30 mouse cellular contexts compared by ENCODE assay signal in genomic region chr5:121438756-121439155, GRCm38 (mm10). TPM values are rescaled to one million over a fixed set of nuclear protein-coding genes. Genes with fewer than 3 reads are reported as not detected.
DNase-seq lines count a peak whose midpoint lies in the region; ATAC-seq and TF ChIP-seq lines count a peak whose summit lies in the region.
"Had no signal": no experiment of that assay in that cellular context is flagged by ENCODE, and none has a peak within 500 bp of the region (broad histone marks: within the 10 kb centered on the region; RNA-seq: fewer than 3 reads in every experiment).

No protein-coding gene starts in this region.

- H3K27me3 ChIP-seq in CH12.LX (replicated peaks), result no peaks in the 10 kb centered on the region
- H3K27me3 ChIP-seq: embryonic facial prominence, embryonic 13.5 days; forebrain, embryonic 13.5 days; heart, embryonic 13.5 days; Patski had no signal

- H3K36me3 ChIP-seq in CH12.LX (replicated peaks in 1 of 2; ENCODE audit: control insufficient read depth in 1 of 2, insufficient read depth in 1 of 2, low read length in 1 of 2) (peaks cover 74 to 95% of the 10 kb centered on the region in 2 experiments), ES-E14 (ENCODE audit: control insufficient read depth, insufficient read depth, low read length, poor library complexity, severe bottlenecking) (peaks cover 67% of the 10 kb centered on the region)

- H3K9ac ChIP-seq in CH12.LX (ENCODE audit: insufficient read depth, low read depth), result no peak overlapping the region
- H3K9ac ChIP-seq in ES-E14 (ENCODE audit: insufficient read depth, low read depth, low read length, poor library complexity, severe bottlenecking), result no peak overlapping the region
- H3K9ac ChIP-seq: embryonic facial prominence, embryonic 13.5 days; forebrain, embryonic 13.5 days; heart, embryonic 13.5 days; hindbrain, embryonic 14.5 days had no signal

- H3K9me3 ChIP-seq in CH12.LX (replicated peaks; ENCODE audit: low read length), result no peaks in the 10 kb centered on the region
- no peaks in the 10 kb centered on the region for H3K9me3 ChIP-seq in ES-E14 (ENCODE audit: control insufficient read depth, insufficient read depth, low read depth, low read length)
- H3K9me3 ChIP-seq: embryonic facial prominence, embryonic 10.5 days; embryonic facial prominence, embryonic 13.5 days; forebrain, embryonic 10.5 days; forebrain, embryonic 13.5 days; G1E; heart, embryonic 10.5 days; heart, embryonic 13.5 days had no signal

- intact Hi-C loops in left cerebral cortex, postnatal 10 days (cut with DNase I), result loop anchor here (10.0 kb wide), 1 partner anchor 114 kb away; no protein-coding TSS in a partner anchor

- H3K4me1 ChIP-seq in CH12.LX (ENCODE audit: control insufficient read depth in 1 of 2, insufficient read depth in 2 of 2) (peaks cover 4 to 43% of the 10 kb centered on the region in 2 experiments), ES-E14 (ENCODE audit: control insufficient read depth in 2 of 2, insufficient read depth in 2 of 2, low read length in 2 of 2, poor library complexity in 1 of 2) (peaks cover 0 to 3% of the 10 kb centered on the region in 2 experiments; a peak in 1 of 4 replicates)
- peaks cover 18% of the 10 kb centered on the region for H3K4me1 ChIP-seq in bone marrow macrophage, adult 2 months (ENCODE audit: control insufficient read depth, insufficient read depth, low read length)
- H3K4me1 ChIP-seq: embryonic facial prominence, embryonic 10.5 days; embryonic facial prominence, embryonic 13.5 days; forebrain, embryonic 10.5 days; forebrain, embryonic 13.5 days; heart, embryonic 10.5 days; heart, embryonic 13.5 days had no signal

- no peak for DNase-seq in layer of hippocampus, adult 2 months (ENCODE audit: low spot score in 2 of 2)
- DNase-seq in layer of hippocampus, adult 18-20 months (ENCODE audit: low spot score in 2 of 2), result no peak
- DNase-seq in CH12.LX (ENCODE audit: extremely low read depth), result no peak
- no peak for DNase-seq in ES-E14 (ENCODE audit: low read depth, low spot score)
- no peak for DNase-seq in natural killer cell, adult 2 months (ENCODE audit: low spot score in 2 of 2)
- DNase-seq in left cerebral cortex, postnatal 10 days (ENCODE audit: extremely low spot score in 1 of 2, low spot score in 2 of 2), result no peak
- DNase-seq: B cell, adult 2 months; cerebellum, adult 11-12 months; cerebellum, adult 8-10 months; cerebellum, postnatal 36 days; embryo, embryonic 11 days; gastrocnemius, postnatal 10 days; gastrocnemius, postnatal 36 days; heart, postnatal 4 days had no signal

- TF ChIP-seq POLR2A in CH12.LX (IDR thresholded peaks at IDR 0.05; ENCODE audit: low read depth, low read length), result no peak
- TF ChIP-seq POLR2A in bone marrow macrophage, adult 2 months (IDR thresholded peaks at IDR 0.05; ENCODE audit: borderline replicate concordance, low read depth, low read length), result no peak

- TF ChIP-seq RAD21 in CH12.LX (IDR thresholded peaks at IDR 0.05; ENCODE audit: low read depth, low read length), result no peak

- TF ChIP-seq CTCF in layer of hippocampus, adult 2 months (conservative IDR thresholded peaks at IDR 0.05), result no peak
- TF ChIP-seq CTCF in CH12.LX (conservative IDR thresholded peaks at IDR 0.05 in 1 of 2, IDR thresholded peaks at IDR 0.05 in 1 of 2; ENCODE audit: low read depth in 2 of 2, low read length in 2 of 2), result no peak
- no peak for TF ChIP-seq CTCF in bone marrow macrophage, adult 2 months (IDR thresholded peaks at IDR 0.05; ENCODE audit: low read depth, low read length)

- in situ Hi-C loops in CH12.LX (cut with MboI; ENCODE audit: low pct_ligation_motif_present, low pct_unique_long_range_greater_than_20kb, low sequenced_read_pairs) (no loop called here), ES-E14 (cut with MboI; ENCODE audit: low sequenced_read_pairs in 2 of 2, unreplicated experiment in 2 of 2) (no loop called here)

- dilution Hi-C loops in CH12.LX (cut with MboI; ENCODE audit: extremely low pct_ligation_motif_present, extremely low pct_unique_long_range_greater_than_20kb, low sequenced_read_pairs), result no loop called here

- H3K79me2 ChIP-seq in CH12.LX (replicated peaks; ENCODE audit: control insufficient read depth, extremely low read depth, insufficient read depth, poor library complexity, severe bottlenecking), result no peaks in the 10 kb centered on the region

- no peak for ATAC-seq in megakaryocyte progenitor cell, adult 5-6 weeks (replicated peaks; ENCODE audit: poor library complexity)
- ATAC-seq: activated CD4-positive, CD25-positive, alpha-beta regulatory T cell, adult 4 months; forebrain, embryonic 13.5 days; forebrain, embryonic 16.5 days; hindbrain, postnatal 0 days; inflammation-experienced regulatory T-cells, adult 6 months; Patski had no signal

- peak overlapping the region; percentile 67; the same call in 1 of the 2 replicates for H3K27ac ChIP-seq in layer of hippocampus, adult 2 months
- peak overlapping the region; percentile 79 for H3K27ac ChIP-seq in CH12.LX (ENCODE audit: insufficient read depth, low read depth)
- peak overlapping the region; percentile 38 for H3K27ac ChIP-seq in ES-E14 (ENCODE audit: insufficient read depth, low read depth, low read length, poor library complexity, severe bottlenecking)
- peak overlapping the region; percentile 57 for H3K27ac ChIP-seq in bone marrow macrophage, adult 2 months (ENCODE audit: insufficient read depth, low read depth, low read length)
- H3K27ac ChIP-seq: embryonic facial prominence, embryonic 10.5 days; embryonic facial prominence, embryonic 13.5 days; forebrain, embryonic 10.5 days; forebrain, embryonic 13.5 days; heart, adult 2 months; heart, embryonic 10.5 days; heart, embryonic 13.5 days; hindbrain, embryonic 14.5 days; hindbrain, postnatal 0 days had no signal

- no peak for TF ChIP-seq EP300 in CH12.LX (IDR thresholded peaks at IDR 0.05; ENCODE audit: low read length)

- no peak overlapping the region for H3K4me2 ChIP-seq in CH12.LX (ENCODE audit: insufficient read depth, low read depth, poor library complexity, severe bottlenecking)
- H3K4me2 ChIP-seq: embryonic facial prominence, embryonic 13.5 days; forebrain, embryonic 13.5 days; heart, embryonic 13.5 days; hindbrain, embryonic 14.5 days had no signal

- no peak overlapping the region for H3K4me3 ChIP-seq in layer of hippocampus, adult 2 months
- no peak overlapping the region for H3K4me3 ChIP-seq in CH12.LX (replicated peaks in 1 of 3; ENCODE audit: low read depth in 2 of 3, low read length in 2 of 3, poor library complexity in 1 of 3)
- no peak overlapping the region for H3K4me3 ChIP-seq in ES-E14 (ENCODE audit: insufficient read depth in 1 of 2, low read depth in 1 of 2, low read length in 2 of 2, poor library complexity in 1 of 2, severe bottlenecking in 1 of 2)
- H3K4me3 ChIP-seq in bone marrow macrophage, adult 2 months (ENCODE audit: insufficient read depth, low read length), result no peak overlapping the region
- H3K4me3 ChIP-seq: embryonic facial prominence, embryonic 10.5 days; embryonic facial prominence, embryonic 13.5 days; forebrain, embryonic 10.5 days; forebrain, embryonic 13.5 days; heart, adult 2 months; heart, embryonic 10.5 days; heart, embryonic 13.5 days had no signal

TF ChIP-seq in ES-E14, 5 proteins besides CTCF, POLR2A, EP300 and RAD21 (continues in another document):
- no peak for TF ChIP-seq ZNF384 (IDR thresholded peaks at IDR 0.05; ENCODE audit: low read depth, low read length)

RNA-seq across cellular contexts. Expression of gene Tmem116, which starts 12.9 kb away (rescaled TPM):
- 1 to 10 TPM; 7.7 to 8.6 TPM for total RNA-seq in layer of hippocampus, adult 2 months (2021)
- total RNA-seq in layer of hippocampus, adult 18-20 months (2021), result 1 to 10 TPM; 8.4 to 8.9 TPM
- total RNA-seq in CH12.LX (2012; rRNA removed) (2.3 and 2.5 TPM in 2 replicates), CH12.LX (2014; rRNA removed) (0.97 and 1.3 TPM in 2 replicates), ES-E14 (2012; rRNA removed) (3.0 and 3.8 TPM in 2 replicates)
- polyA plus RNA-seq in CH12.LX (2012; ENCODE audit: insufficient read length, low read depth), result 2.5 and 3.2 TPM in 2 replicates
- 2.3 and 2.8 TPM in 2 replicates for polyA plus RNA-seq in bone marrow macrophage, adult 2 months (2012; ENCODE audit: insufficient read depth, insufficient read length, missing spikeins)
- total RNA-seq in megakaryocyte progenitor cell, adult 5-6 weeks (2015), result 0.34 TPM in 1 of 2 replicates, not detected in the other
- 0.34 and 0.42 TPM in 2 replicates for total RNA-seq in megakaryocyte progenitor cell, adult 5-6 weeks (2017)
- total RNA-seq in left cerebral cortex, postnatal 10 days (2021), result 1 to 10 TPM; 4.4 to 5.5 TPM

RNA-seq across cellular contexts. Expression of gene Erp29, which starts 13.6 kb away (rescaled TPM):
- 100 to 1,000 TPM; 127 to 144 TPM for total RNA-seq in layer of hippocampus, adult 2 months (2021)
- 100 to 1,000 TPM; 140 to 150 TPM for total RNA-seq in layer of hippocampus, adult 18-20 months (2021)
- total RNA-seq in CH12.LX (2012; rRNA removed), result 252 and 297 TPM in 2 replicates
- 204 and 243 TPM in 2 replicates for total RNA-seq in CH12.LX (2014; rRNA removed)
- polyA plus RNA-seq in CH12.LX (2012; ENCODE audit: insufficient read length, low read depth), result 258 and 286 TPM in 2 replicates
- 339 and 444 TPM in 2 replicates for total RNA-seq in ES-E14 (2012; rRNA removed)
- 365 and 401 TPM in 2 replicates for polyA plus RNA-seq in bone marrow macrophage, adult 2 months (2012; ENCODE audit: insufficient read depth, insufficient read length, missing spikeins)
- 225 and 238 TPM in 2 replicates for total RNA-seq in megakaryocyte progenitor cell, adult 5-6 weeks (2015)
- total RNA-seq in megakaryocyte progenitor cell, adult 5-6 weeks (2017), result 1,016 and 1,033 TPM in 2 replicates
- total RNA-seq in left cerebral cortex, postnatal 10 days (2021), result 100 to 1,000 TPM; 172 to 181 TPM

RNA-seq across cellular contexts. Expression of gene Naa25, which starts 41.0 kb away (rescaled TPM):
- 10 to 100 TPM; 37.2 to 40.9 TPM for total RNA-seq in layer of hippocampus, adult 2 months (2021)
- 10 to 100 TPM; 39.4 to 39.8 TPM for total RNA-seq in layer of hippocampus, adult 18-20 months (2021)
- 41.3 and 44.1 TPM in 2 replicates for total RNA-seq in CH12.LX (2012; rRNA removed)
- 53.1 and 59.7 TPM in 2 replicates for total RNA-seq in CH12.LX (2014; rRNA removed)
- 60.3 and 66.0 TPM in 2 replicates for polyA plus RNA-seq in CH12.LX (2012; ENCODE audit: insufficient read length, low read depth)
- total RNA-seq in ES-E14 (2012; rRNA removed), result 92.3 and 118 TPM in 2 replicates
- polyA plus RNA-seq in bone marrow macrophage, adult 2 months (2012; ENCODE audit: insufficient read depth, insufficient read length, missing spikeins), result 9.9 and 14.0 TPM in 2 replicates
- total RNA-seq in megakaryocyte progenitor cell, adult 5-6 weeks (2015), result 35.9 and 39.7 TPM in 2 replicates
- total RNA-seq in megakaryocyte progenitor cell, adult 5-6 weeks (2017), result 66.4 and 80.6 TPM in 2 replicates
- 10 to 100 TPM; 48.3 to 50.1 TPM for total RNA-seq in left cerebral cortex, postnatal 10 days (2021)

RNA-seq across cellular contexts. Expression of gene Trafd1, which starts 53.3 kb away (rescaled TPM):
- total RNA-seq in layer of hippocampus, adult 2 months (2021), result 10 to 100 TPM; 79.8 to 82.8 TPM
- total RNA-seq in layer of hippocampus, adult 18-20 months (2021), result 10 to 100 TPM; 73.2 to 74.7 TPM
- total RNA-seq in CH12.LX (2012; rRNA removed), result 41.8 and 42.3 TPM in 2 replicates
- 31.7 and 34.0 TPM in 2 replicates for total RNA-seq in CH12.LX (2014; rRNA removed)
- polyA plus RNA-seq in CH12.LX (2012; ENCODE audit: insufficient read length, low read depth), result 52.8 and 52.9 TPM in 2 replicates
- 13.8 and 15.6 TPM in 2 replicates for total RNA-seq in ES-E14 (2012; rRNA removed)
- polyA plus RNA-seq in bone marrow macrophage, adult 2 months (2012; ENCODE audit: insufficient read depth, insufficient read length, missing spikeins), result 233 and 235 TPM in 2 replicates
- total RNA-seq in megakaryocyte progenitor cell, adult 5-6 weeks (2015), result 29.1 and 36.4 TPM in 2 replicates
- total RNA-seq in megakaryocyte progenitor cell, adult 5-6 weeks (2017), result 37.5 and 38.5 TPM in 2 replicates
- 100 to 1,000 TPM in 1 of 2 experiments, 10 to 100 TPM in 1; 97.9 to 105 TPM for total RNA-seq in left cerebral cortex, postnatal 10 days (2021)
